In genomic region chr17:63073342-63073741, GRCm38 (mm10) we compare ENCODE assay signal across 26 mouse cellular contexts.
"Had no signal": no experiment of that assay in that cellular context is flagged by ENCODE, and none has a peak within 500 bp of the region (broad histone marks: within the 10 kb centered on the region; RNA-seq: fewer than 3 reads in every experiment).

No protein-coding gene starts in this region.

- ATAC-seq: forebrain, embryonic 16.5 days; hindbrain, embryonic 16.5 days; inflammation-experienced regulatory T-cells, adult 6 months; intestine, embryonic 16.5 days; liver, embryonic 12.5 days had no signal

- H3K36me3 ChIP-seq: heart, embryonic 13.5 days; heart, embryonic 15.5 days; hindbrain, embryonic 10.5 days; hindbrain, embryonic 12.5 days; limb, embryonic 13.5 days; limb, embryonic 15.5 days; liver, embryonic 12.5 days had no signal

- H3K4me1 ChIP-seq: liver, embryonic 12.5 days had no signal

- H3K27me3 ChIP-seq: heart, embryonic 13.5 days; heart, embryonic 15.5 days; hindbrain, embryonic 12.5 days; limb, embryonic 13.5 days; limb, embryonic 15.5 days; liver, embryonic 12.5 days had no signal

- H3K4me3 ChIP-seq: gastrocnemius, adult 2 months; heart, adult 2 months; heart, embryonic 13.5 days; heart, embryonic 15.5 days; hindbrain, embryonic 10.5 days; hindbrain, embryonic 12.5 days; limb, embryonic 13.5 days; limb, embryonic 15.5 days; liver, embryonic 12.5 days had no signal

- DNase-seq: gastrocnemius, adult 2 months; gastrocnemius, postnatal 10 days; gastrocnemius, postnatal 25 days; heart, adult 2 months; heart, postnatal 14 days; heart, postnatal 36 days; kidney, adult 18-20 months; kidney, adult 8-10 months; kidney, postnatal 10 days; kidney, postnatal 36 days; layer of hippocampus, adult 9-11 months; layer of hippocampus, postnatal 36 days had no signal

- H3K4me2 ChIP-seq: heart, embryonic 11.5 days; heart, embryonic 13.5 days; heart, embryonic 15.5 days; hindbrain, embryonic 12.5 days; hindbrain, embryonic 14.5 days; limb, embryonic 13.5 days; limb, embryonic 15.5 days; liver, embryonic 12.5 days had no signal

- H3K27ac ChIP-seq: gastrocnemius, adult 2 months; heart, adult 2 months; heart, embryonic 13.5 days; heart, embryonic 15.5 days; hindbrain, embryonic 10.5 days; hindbrain, embryonic 12.5 days; hindbrain, embryonic 14.5 days; limb, embryonic 13.5 days; limb, embryonic 15.5 days; liver, embryonic 12.5 days; liver, embryonic 14.5 days had no signal

- H3K9ac ChIP-seq: heart, embryonic 13.5 days; heart, embryonic 15.5 days; hindbrain, embryonic 12.5 days; hindbrain, embryonic 14.5 days; limb, embryonic 13.5 days; limb, embryonic 15.5 days; liver, embryonic 12.5 days; liver, embryonic 14.5 days had no signal

- H3K9me3 ChIP-seq: heart, embryonic 13.5 days; heart, embryonic 15.5 days; hindbrain, embryonic 10.5 days; hindbrain, embryonic 12.5 days; limb, embryonic 13.5 days; limb, embryonic 15.5 days; liver, embryonic 12.5 days had no signal
